Mouse (Mus musculus) 416B (cell line): ENCODE measurements around the gene Tnip1.
A peak's percentile ranks its signal among the peaks of the same experiment; 100 is the strongest.

Experiments used
- DNase-seq: peaks from one replicate; pipeline ENCODE4 v3.0.0; 2011; ENCODE audit warnings: low read depth

The Tnip1 gene

GRCm38 (mm10) chr11:54879434-54879833, 83.3 kb downstream of the Tnip1 start:
- DNase-seq: peak; percentile 87

- DNase-seq: no peak
Observed at GRCm38 (mm10) chr11:54878893-54879292, 83.8 kb downstream of the Tnip1 start.

- no peak for DNase-seq
Observed at GRCm38 (mm10) chr11:54876031-54876430, 86.7 kb downstream of the Tnip1 start.

DNA sequence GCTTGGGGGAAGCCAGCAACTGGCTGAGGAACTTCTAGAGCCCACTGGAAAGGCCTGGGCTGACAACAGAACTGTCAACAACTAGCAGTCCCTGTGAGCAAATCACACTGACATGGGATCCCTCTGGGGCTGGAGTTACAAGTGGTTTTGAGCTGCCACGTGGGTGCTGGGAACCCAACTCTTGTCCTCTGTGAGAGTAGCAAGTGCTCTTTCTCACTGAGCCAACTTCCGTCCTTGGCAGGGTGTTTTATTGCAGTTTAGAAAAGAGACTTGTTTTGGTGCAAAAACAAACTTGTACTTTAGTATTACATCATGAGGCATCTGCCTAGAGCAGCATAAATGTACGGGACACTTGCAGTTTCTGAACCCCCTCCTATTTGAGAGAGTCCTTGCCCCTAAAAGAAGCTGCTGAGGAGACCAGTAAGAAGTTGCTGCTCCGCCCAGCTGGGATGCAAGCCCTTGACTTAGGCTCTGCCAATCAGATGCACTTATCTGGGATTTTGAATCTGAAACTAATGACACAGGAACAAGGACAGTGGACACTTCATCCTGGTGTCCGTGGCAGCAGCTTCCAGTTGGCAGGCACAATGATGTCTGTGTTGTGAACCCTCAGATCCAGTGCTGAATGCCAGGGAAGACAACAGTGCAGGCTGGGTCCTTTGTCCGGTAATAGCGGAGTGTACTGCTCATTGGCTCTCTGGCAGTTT, 90.7 kb downstream of the Tnip1 start:
- DNase-seq: no peak

DNA sequence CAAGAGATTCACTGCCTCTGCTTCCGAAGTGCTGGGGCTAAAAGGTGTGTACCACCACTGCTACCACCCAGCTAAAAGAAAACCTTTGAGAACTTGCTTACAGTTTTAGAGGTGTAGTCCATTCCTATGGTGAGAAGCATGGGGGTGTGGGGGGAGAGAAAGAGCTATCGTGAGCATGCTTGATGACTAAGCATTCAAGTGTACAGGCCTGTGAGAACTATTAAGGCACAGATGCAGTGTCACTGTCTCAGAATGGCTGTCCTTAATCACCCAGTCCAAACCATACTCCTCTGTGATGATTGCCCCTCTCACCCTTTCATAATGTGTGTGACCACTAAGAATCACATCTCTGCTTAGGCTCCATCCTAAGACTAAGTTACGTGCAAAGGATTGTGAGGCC, 93.4 kb downstream of the Tnip1 start:
- peak; percentile 62 for DNase-seq

DNA sequence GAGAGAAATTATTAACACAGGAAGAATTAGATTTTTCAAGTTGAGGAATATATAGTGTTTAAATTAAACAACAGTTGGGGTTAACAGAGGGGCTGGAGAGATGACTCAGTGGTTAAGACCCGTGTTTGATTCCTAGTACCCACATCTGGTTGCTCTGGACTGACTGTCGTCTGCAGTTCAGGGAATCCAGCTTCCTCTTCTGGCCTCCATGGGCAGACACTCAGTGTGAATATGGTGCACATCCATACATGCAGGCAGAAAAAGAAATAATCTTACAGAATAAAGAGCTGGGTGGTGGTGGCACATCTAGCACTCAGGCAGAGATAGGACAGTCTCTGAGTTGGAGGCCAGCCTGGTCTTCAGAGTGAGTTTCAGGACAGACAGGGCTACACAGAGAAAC, 94.3 kb downstream of the Tnip1 start:
- no peak for DNase-seq

DNA sequence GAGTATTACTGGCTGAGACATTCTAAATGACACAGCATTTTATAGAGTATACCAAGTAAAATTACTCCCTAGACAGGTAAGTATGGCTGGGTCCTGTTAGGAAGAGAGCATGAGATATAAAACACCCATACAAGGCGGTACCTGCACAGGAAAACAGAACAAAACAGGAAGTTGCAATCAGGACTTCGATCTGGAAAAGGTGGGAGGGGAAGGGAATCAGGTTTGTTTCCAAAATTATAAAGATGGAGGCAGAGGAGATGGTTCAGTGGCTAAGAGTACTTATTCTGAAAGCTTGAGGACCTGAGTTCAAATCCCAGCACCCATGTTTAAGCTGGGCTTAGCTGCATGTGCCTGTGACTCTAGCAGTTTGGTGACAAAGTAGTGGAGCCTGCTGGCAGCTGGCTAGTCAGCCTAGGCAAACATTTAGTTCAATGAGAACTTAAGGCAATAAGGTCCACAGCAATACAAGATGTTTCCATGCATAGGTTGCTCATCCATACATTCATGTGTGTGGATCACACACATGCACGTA, 94.7 kb downstream of the Tnip1 start:
- peak; percentile 45 for DNase-seq

GRCm38 (mm10) chr11:54867049-54867385, 95.7 kb downstream of the Tnip1 start:
- DNase-seq: peak; percentile 81

DNA sequence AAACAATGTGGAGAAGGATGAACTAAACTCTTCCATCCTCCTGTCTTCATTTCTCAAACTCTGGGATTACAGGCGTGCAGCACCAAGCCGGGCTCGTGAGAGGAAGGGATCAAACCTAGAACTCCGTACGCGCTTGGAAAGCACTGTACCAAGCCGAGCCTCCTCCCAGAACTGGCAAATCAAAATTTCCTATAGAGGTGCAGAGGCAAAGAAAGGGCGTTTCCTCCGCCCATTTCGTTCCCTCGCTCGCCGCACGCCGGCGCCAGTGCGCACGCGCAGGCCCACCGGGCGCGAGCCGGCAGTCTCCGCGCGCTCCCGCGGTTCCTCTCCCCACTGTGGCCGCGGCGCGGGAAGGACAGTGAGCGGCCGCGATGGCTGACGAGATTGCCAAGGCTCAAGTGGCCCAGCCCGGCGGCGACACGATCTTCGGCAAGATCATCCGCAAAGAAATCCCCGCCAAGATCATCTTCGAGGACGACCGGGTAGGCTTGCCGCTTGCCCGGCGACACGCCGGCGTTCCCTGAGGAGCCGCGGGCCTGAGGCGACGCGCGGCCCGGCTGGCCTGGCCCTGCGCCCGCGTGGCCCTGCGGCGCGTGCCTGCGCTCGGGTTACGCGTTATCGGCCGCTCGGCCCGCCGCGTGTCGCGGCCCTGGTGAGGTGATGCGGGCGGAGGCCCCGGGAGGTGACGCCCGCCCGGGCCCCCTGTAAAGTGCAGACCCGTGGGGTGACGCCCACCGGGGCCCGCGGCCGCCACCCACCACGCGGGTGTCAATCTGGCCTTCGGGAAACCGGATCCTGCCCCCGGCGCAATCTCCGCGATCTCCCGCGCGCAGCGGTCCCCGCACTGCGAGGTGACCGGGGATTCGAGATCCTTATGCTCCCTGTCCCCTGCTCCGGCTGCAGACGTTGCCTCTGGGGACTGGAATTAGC, 96.3 kb downstream of the Tnip1 start, which contains the start of gene Hint1:
Hint1 (plus strand) TSS at position 265 of the 930 bp plus-strand sequence.
- DNase-seq: peak; percentile 90

DNA sequence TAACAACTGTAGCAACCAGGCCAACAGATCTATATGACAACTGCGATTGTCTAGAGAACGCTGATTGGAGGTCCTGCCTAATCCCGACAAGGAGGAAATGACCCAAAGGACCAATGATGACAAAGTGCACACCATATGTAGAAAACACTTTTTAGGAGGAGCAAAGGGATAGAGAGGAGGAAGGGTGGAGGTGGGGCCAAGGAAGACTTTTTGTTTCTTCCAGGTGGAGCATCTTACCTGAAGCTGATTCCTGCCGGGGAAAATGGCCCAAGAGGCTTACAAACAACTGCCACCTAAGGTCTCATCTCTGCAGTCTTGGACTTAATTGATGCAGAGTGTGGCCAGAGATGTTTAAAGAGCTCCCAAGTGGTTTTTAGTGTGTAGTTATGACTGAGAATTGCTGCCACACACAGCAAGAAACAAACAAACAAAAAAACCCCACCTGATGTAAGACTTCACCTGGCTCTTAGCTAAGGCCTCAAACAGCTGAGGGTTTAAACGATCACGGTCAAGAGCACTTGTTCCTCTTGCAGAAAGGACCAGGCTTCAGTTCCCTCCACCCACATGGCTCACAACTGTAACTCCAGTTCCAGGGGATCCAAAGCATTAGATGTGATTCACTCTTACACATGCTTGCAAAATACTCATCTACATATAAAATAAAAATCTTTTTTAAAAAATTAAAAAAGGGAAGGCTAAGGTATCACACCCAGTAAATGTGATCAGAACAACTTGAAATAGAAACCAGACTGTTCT, 97.2 kb downstream of the Tnip1 start:
- DNase-seq: peak; percentile 62

- DNase-seq: peak; percentile 74
Observed at GRCm38 (mm10) chr11:54862621-54863520, 99.8 kb downstream of the Tnip1 start.

DNA sequence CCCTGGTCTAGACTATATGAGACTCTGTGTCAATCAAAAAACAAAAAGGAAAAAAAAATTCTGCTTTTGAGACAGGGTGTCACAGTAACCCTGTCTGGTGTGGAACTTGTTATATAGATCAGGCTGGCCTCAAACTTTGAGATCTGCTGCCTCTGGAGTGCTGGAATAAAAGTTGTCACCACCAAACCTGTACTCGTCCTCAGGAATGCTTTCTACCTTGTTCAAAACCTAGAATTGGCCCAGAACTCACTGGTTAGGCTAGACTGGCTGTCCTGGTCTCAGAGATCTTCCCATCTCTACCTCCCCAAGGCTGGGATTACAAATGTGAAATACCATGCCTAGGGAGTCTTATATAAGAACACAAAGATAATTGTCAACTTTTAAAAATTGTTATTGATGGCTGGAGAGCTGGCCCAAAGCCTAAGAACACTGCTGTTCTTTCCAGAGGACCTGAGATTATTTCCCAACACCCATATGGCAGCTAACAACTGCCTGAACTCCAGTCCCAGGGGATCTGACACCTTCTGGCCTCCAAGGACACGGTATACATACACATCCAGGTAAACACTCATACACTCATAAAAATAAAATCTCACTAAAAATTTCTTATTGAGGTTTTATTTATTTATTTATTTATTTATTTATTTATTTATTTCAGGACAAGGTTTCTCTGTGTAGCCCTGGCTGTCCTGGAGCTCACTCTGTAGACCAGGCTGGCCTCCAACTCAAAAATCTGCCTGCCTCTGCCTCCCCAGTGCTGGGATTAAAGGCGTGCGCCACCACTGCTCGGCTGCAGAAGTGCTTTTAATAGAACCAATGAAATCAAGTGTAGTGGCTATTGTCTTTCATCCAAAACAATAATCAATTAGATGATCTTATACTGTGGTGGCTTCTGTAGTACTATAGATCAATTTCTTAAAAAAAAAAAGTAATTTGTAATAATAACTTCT, 101.0 kb downstream of the Tnip1 start:
- no peak for DNase-seq
